Mouse (Mus musculus): ENCODE data around the gene Rpl19. TPM values are rescaled to one million over a fixed set of nuclear protein-coding genes. Genes with fewer than 3 reads are reported as not detected.

The Rpl19 gene
- polyA plus RNA-seq, 1 experiment from 2014 or later: 1,157 TPM

- peak; percentile 46; the same call in 1 of the 2 replicates for ATAC-seq (ENCODE audit: insufficient number of reproducible peaks, insufficient read depth, low FRiP score, low read depth)
- Histone ChIP-seq H3K4me3 (ENCODE audit: low read depth, low read length) (no peak overlapping the region), H3K27ac (ENCODE audit: low read length) (no peak overlapping the region), H3K9ac (replicated peaks; ENCODE audit: low read depth, low read length) (no peak overlapping the region), H3K4me2 (replicated peaks; ENCODE audit: low read depth, low read length) (0 out of 2 replicates have a peak overlapping the region, but pooled peaks have one; percentile 22), H3K9me3 (ENCODE audit: control insufficient read depth, low read depth, low read length) (no peaks in the 10 kb centered on the region), H3K4me1 (ENCODE audit: control insufficient read depth, insufficient read depth, low read length) (peaks cover 4% of the 10 kb centered on the region; the same call in 1 of the 2 replicates), H3K36me3 (ENCODE audit: control insufficient read depth, insufficient read depth, low read length) (peaks cover 7% of the 10 kb centered on the region; the same call in 1 of the 2 replicates), H3K27me3 (ENCODE audit: control insufficient read depth, insufficient read depth, low read length) (no peaks in the 10 kb centered on the region)
- 46% methylated on average over 17 of the region's 17 CpGs for WGBS
These were observed 23.3 kb upstream of the Rpl19 start for GRCm38 (mm10) chr11:98003171-98003671.

DNA sequence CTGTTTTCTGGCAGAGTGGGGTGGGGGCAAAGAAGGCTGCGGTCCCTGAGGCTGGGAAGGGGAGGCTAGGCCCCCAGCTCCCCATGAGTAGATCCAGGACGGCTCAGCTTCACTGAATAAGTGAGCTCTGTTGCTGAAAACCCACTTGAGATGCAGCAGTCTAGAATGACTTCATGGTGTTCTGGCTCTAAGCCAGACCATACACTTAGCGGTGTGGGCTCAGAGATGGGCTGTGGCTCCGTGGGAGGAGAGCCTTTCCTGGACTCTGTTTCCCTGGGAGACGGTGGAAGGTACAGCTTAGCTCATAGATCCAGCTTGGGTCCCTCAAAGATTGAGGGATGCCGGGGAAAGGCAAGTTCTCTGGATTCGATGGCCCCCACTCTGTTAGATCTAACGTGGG lies 22.3 kb upstream of the Rpl19 start:
- no peak overlapping the region for H3K4me2 ChIP-seq (replicated peaks; ENCODE audit: low read depth, low read length)
- H3K9ac ChIP-seq (replicated peaks; ENCODE audit: low read depth, low read length): no peak overlapping the region
- no peaks in the 10 kb centered on the region for H3K27me3 ChIP-seq (ENCODE audit: control insufficient read depth, insufficient read depth, low read length)
- no peak for ATAC-seq (ENCODE audit: insufficient number of reproducible peaks, insufficient read depth, low FRiP score, low read depth)
- 66% methylated on average over 8 of the region's 8 CpGs for WGBS
- H3K9me3 ChIP-seq (ENCODE audit: control insufficient read depth, low read depth, low read length): no peaks in the 10 kb centered on the region
- peaks cover 4% of the 10 kb centered on the region; the same call in 1 of the 2 replicates for H3K4me1 ChIP-seq (ENCODE audit: control insufficient read depth, insufficient read depth, low read length)
- H3K27ac ChIP-seq (ENCODE audit: low read length): no peak overlapping the region
- no peak overlapping the region for H3K4me3 ChIP-seq (ENCODE audit: low read depth, low read length)
- peaks cover 7% of the 10 kb centered on the region; the same call in 1 of the 2 replicates for H3K36me3 ChIP-seq (ENCODE audit: control insufficient read depth, insufficient read depth, low read length)

- Histone ChIP-seq H3K27ac (ENCODE audit: low read length) (no peak overlapping the region), H3K4me2 (replicated peaks; ENCODE audit: low read depth, low read length) (no peak overlapping the region), H3K9ac (replicated peaks; ENCODE audit: low read depth, low read length) (no peak overlapping the region), H3K36me3 (ENCODE audit: control insufficient read depth, insufficient read depth, low read length) (peaks cover 9% of the 10 kb centered on the region), H3K9me3 (ENCODE audit: control insufficient read depth, low read depth, low read length) (no peaks in the 10 kb centered on the region), H3K4me1 (ENCODE audit: control insufficient read depth, insufficient read depth, low read length) (peaks cover 4% of the 10 kb centered on the region; the same call in 1 of the 2 replicates), H3K27me3 (ENCODE audit: control insufficient read depth, insufficient read depth, low read length) (no peaks in the 10 kb centered on the region), H3K4me3 (ENCODE audit: low read depth, low read length) (no peak overlapping the region)
- 0 out of 2 replicates have a peak, but pooled peaks have one; percentile 43 for ATAC-seq (ENCODE audit: insufficient number of reproducible peaks, insufficient read depth, low FRiP score, low read depth)
- 43% methylated on average over 13 of the region's 13 CpGs for WGBS
These were observed 21.4 kb upstream of the Rpl19 start for GRCm38 (mm10) chr11:98005076-98005475.

DNA sequence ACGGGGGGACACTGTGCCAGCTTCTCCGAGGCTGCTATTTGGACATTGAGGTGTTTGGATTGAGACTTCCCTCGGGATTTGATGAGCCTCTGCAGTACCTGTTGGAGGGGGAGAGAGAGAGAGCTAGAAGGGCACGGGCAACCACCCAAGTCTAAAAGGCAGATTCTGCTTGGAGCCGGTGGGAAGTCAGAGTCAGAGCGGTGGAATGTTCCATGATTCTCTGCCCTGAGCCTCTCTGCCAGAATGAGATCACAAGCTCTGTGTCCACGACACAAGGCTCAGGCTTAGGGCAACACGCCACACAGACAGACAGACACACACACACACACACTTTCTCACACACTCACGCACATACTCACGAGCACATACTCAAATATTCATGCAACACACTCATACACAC lies 20.8 kb upstream of the Rpl19 start:
- Histone ChIP-seq H3K9me3 (ENCODE audit: control insufficient read depth, low read depth, low read length) (no peaks in the 10 kb centered on the region), H3K4me2 (replicated peaks; ENCODE audit: low read depth, low read length) (no peak overlapping the region), H3K27ac (ENCODE audit: low read length) (no peak overlapping the region), H3K36me3 (ENCODE audit: control insufficient read depth, insufficient read depth, low read length) (peaks cover 9% of the 10 kb centered on the region), H3K9ac (replicated peaks; ENCODE audit: low read depth, low read length) (no peak overlapping the region), H3K4me1 (ENCODE audit: control insufficient read depth, insufficient read depth, low read length) (peaks cover 4% of the 10 kb centered on the region; the same call in 1 of the 2 replicates), H3K4me3 (ENCODE audit: low read depth, low read length) (no peak overlapping the region), H3K27me3 (ENCODE audit: control insufficient read depth, insufficient read depth, low read length) (no peaks in the 10 kb centered on the region)
- WGBS: 80% methylated on average over 10 of the region's 10 CpGs
- no peak for ATAC-seq (ENCODE audit: insufficient number of reproducible peaks, insufficient read depth, low FRiP score, low read depth)

DNA sequence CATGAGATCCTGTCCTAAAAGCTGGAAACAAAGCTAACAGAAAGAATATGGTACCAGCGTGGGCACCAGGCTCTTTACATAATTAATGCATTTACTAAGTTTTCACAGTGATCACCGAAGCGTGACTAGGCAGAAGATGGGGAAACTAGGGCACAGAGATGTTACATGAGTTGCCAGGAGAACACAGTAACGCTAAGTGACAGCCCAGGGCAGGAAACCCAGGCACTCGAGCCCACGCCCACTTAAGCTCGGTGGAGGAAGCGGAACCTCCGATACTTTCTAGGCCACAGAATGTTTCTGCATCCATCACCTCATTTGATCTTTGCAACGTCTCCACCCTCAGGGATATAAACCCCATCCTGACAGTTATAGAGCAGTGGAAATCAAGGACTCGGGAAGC lies 18.4 kb upstream of the Rpl19 start:
- no peak overlapping the region for H3K27ac ChIP-seq (ENCODE audit: low read length)
- H3K9me3 ChIP-seq (ENCODE audit: control insufficient read depth, low read depth, low read length): no peaks in the 10 kb centered on the region
- H3K9ac ChIP-seq (replicated peaks; ENCODE audit: low read depth, low read length): no peak overlapping the region
- no peaks in the 10 kb centered on the region for H3K27me3 ChIP-seq (ENCODE audit: control insufficient read depth, insufficient read depth, low read length)
- no peak for ATAC-seq (ENCODE audit: insufficient number of reproducible peaks, insufficient read depth, low FRiP score, low read depth)
- no peak overlapping the region for H3K4me3 ChIP-seq (ENCODE audit: low read depth, low read length)
- H3K36me3 ChIP-seq (ENCODE audit: control insufficient read depth, insufficient read depth, low read length): peaks cover 9% of the 10 kb centered on the region
- peaks cover under 1% of the 10 kb centered on the region; the same call in 1 of the 2 replicates for H3K4me1 ChIP-seq (ENCODE audit: control insufficient read depth, insufficient read depth, low read length)
- H3K4me2 ChIP-seq (replicated peaks; ENCODE audit: low read depth, low read length): no peak overlapping the region
- 77% methylated on average over 11 of the region's 11 CpGs for WGBS

DNA sequence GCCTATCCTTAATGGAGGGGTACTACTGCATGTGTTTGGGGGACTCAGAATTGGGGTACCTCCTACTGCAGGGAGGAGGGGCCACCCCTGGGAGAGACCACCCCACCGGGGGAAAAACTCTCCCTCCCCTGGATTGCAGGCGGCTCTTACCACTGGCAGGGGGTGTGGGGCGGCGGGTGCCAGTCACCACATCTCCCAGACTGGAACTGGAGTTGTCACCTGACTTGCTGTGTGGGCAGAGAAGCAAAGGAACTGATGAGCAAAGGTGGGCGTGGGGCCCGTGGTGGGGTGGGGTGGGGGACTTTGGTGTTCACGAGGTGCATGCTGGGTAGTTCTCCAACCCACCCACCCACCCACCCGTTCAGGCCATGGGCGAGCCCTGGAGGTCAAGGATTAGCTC lies 14.8 kb upstream of the Rpl19 start:
- no peak overlapping the region for H3K9ac ChIP-seq (replicated peaks; ENCODE audit: low read depth, low read length)
- no peak overlapping the region for H3K4me3 ChIP-seq (ENCODE audit: low read depth, low read length)
- no peak overlapping the region for H3K4me2 ChIP-seq (replicated peaks; ENCODE audit: low read depth, low read length)
- no peaks in the 10 kb centered on the region for H3K27me3 ChIP-seq (ENCODE audit: control insufficient read depth, insufficient read depth, low read length)
- peaks cover 5% of the 10 kb centered on the region for H3K36me3 ChIP-seq (ENCODE audit: control insufficient read depth, insufficient read depth, low read length)
- ATAC-seq (ENCODE audit: insufficient number of reproducible peaks, insufficient read depth, low FRiP score, low read depth): no peak
- H3K9me3 ChIP-seq (ENCODE audit: control insufficient read depth, low read depth, low read length): no peaks in the 10 kb centered on the region
- H3K4me1 ChIP-seq (ENCODE audit: control insufficient read depth, insufficient read depth, low read length): no peaks in the 10 kb centered on the region
- H3K27ac ChIP-seq (ENCODE audit: low read length): no peak overlapping the region
- WGBS: 60% methylated on average over 8 of the region's 9 CpGs

GRCm38 (mm10) chr11:98012831-98013230 lies 13.7 kb upstream of the Rpl19 start:
- H3K9me3 ChIP-seq (ENCODE audit: control insufficient read depth, low read depth, low read length): no peaks in the 10 kb centered on the region
- H3K36me3 ChIP-seq (ENCODE audit: control insufficient read depth, insufficient read depth, low read length): peaks cover 3% of the 10 kb centered on the region
- H3K9ac ChIP-seq (replicated peaks; ENCODE audit: low read depth, low read length): no peak overlapping the region
- H3K27me3 ChIP-seq (ENCODE audit: control insufficient read depth, insufficient read depth, low read length): no peaks in the 10 kb centered on the region
- no peaks in the 10 kb centered on the region for H3K4me1 ChIP-seq (ENCODE audit: control insufficient read depth, insufficient read depth, low read length)
- no peak overlapping the region for H3K4me2 ChIP-seq (replicated peaks; ENCODE audit: low read depth, low read length)
- 85% methylated on average over 10 of the region's 10 CpGs for WGBS
- no peak overlapping the region for H3K27ac ChIP-seq (ENCODE audit: low read length)
- no peak overlapping the region for H3K4me3 ChIP-seq (ENCODE audit: low read depth, low read length)
- no peak for ATAC-seq (ENCODE audit: insufficient number of reproducible peaks, insufficient read depth, low FRiP score, low read depth)

DNA sequence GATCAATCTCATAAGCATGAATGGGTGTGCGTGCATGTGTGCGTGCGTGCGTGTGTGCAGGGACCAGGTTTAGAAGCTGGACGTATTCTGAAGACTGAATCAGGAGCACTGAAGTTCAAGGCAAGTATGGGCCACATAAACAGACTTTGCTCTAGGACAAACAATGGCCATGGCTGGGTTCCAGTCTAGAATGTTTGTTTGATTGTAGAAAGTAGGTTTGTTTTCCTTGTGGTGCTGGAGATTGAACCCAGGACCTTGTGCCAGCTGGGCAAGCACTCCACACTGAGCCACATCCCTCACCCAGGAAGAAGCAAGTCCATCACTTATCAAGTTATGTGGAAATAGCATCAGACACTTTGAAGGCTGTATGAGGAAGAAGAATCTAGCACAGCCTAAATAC lies 10.3 kb upstream of the Rpl19 start:
- H3K27me3 ChIP-seq (ENCODE audit: control insufficient read depth, insufficient read depth, low read length): no peaks in the 10 kb centered on the region
- no peak overlapping the region for H3K9ac ChIP-seq (replicated peaks; ENCODE audit: low read depth, low read length)
- H3K4me2 ChIP-seq (replicated peaks; ENCODE audit: low read depth, low read length): no peak overlapping the region
- H3K9me3 ChIP-seq (ENCODE audit: control insufficient read depth, low read depth, low read length): no peaks in the 10 kb centered on the region
- H3K4me1 ChIP-seq (ENCODE audit: control insufficient read depth, insufficient read depth, low read length): peaks cover 10% of the 10 kb centered on the region; the same call in 1 of the 2 replicates
- WGBS: 86% methylated on average over 5 of the region's 5 CpGs
- peaks cover 5% of the 10 kb centered on the region; the same call in 1 of the 2 replicates for H3K36me3 ChIP-seq (ENCODE audit: control insufficient read depth, insufficient read depth, low read length)
- no peak overlapping the region for H3K4me3 ChIP-seq (ENCODE audit: low read depth, low read length)
- H3K27ac ChIP-seq (ENCODE audit: low read length): no peak overlapping the region
- ATAC-seq (ENCODE audit: insufficient number of reproducible peaks, insufficient read depth, low FRiP score, low read depth): no peak

GRCm38 (mm10) chr11:98016824-98017223 lies 9.7 kb upstream of the Rpl19 start:
- WGBS: 73% methylated on average over 4 of the region's 4 CpGs

More at GRCm38 (mm10) chr11:98016824-98017223, 9.7 kb upstream of the Rpl19 start:
- no peak for ATAC-seq (ENCODE audit: insufficient number of reproducible peaks, insufficient read depth, low FRiP score, low read depth)
- H3K4me3 ChIP-seq (ENCODE audit: low read depth, low read length): no peak overlapping the region
- peaks cover 17% of the 10 kb centered on the region; the same call in 1 of the 2 replicates for H3K4me1 ChIP-seq (ENCODE audit: control insufficient read depth, insufficient read depth, low read length)
- no peak overlapping the region for H3K27ac ChIP-seq (ENCODE audit: low read length)
- H3K9me3 ChIP-seq (ENCODE audit: control insufficient read depth, low read depth, low read length): no peaks in the 10 kb centered on the region
- no peak overlapping the region for H3K9ac ChIP-seq (replicated peaks; ENCODE audit: low read depth, low read length)
- H3K27me3 ChIP-seq (ENCODE audit: control insufficient read depth, insufficient read depth, low read length): no peaks in the 10 kb centered on the region
- H3K36me3 ChIP-seq (ENCODE audit: control insufficient read depth, insufficient read depth, low read length): peaks cover 5% of the 10 kb centered on the region; the same call in 1 of the 2 replicates
- H3K4me2 ChIP-seq (replicated peaks; ENCODE audit: low read depth, low read length): no peak overlapping the region

Measured in stomach, embryonic 14.5 days (tissue).